Mouse (Mus musculus) intestine, postnatal 0 days (tissue): ENCODE data around the gene Ostm1. TPM values are rescaled to one million over a fixed set of nuclear protein-coding genes. Genes with fewer than 3 reads are reported as not detected.

Source experiments
- ATAC-seq: fragments of 200-750 bp; cut with Nextera tagmentation; 2 replicates; pipeline ENCODE4 v1.8.0; 2017; ENCODE audit warnings: mild to moderate bottlenecking, moderate TSS enrichment, moderate library complexity
- H3K27ac ChIP-seq: fragments of 300-500 bp; sonication (generic); 2 replicates; pipeline ENCODE4 v1.5.1; 2014; ENCODE audit warnings: mild to moderate bottlenecking, low read depth, low read length, moderate library complexity
- H3K27me3 ChIP-seq: fragments of 300-500 bp; sonication (generic); replicated peaks from 2 replicates; pipeline ENCODE4 v1.6.1; 2014; ENCODE audit warnings: low read length, mixed read lengths; ENCODE audit not compliant: control insufficient read depth, insufficient read depth
- H3K36me3 ChIP-seq: fragments of 300-500 bp; sonication (generic); 2 replicates; pipeline ENCODE4 v1.6.1; 2014; ENCODE audit warnings: mild to moderate bottlenecking, moderate library complexity; ENCODE audit not compliant: control insufficient read depth, insufficient read depth
- H3K4me1 ChIP-seq: fragments of 300-500 bp; sonication (generic); replicated peaks from 2 replicates; pipeline ENCODE4 v1.6.1; 2014; ENCODE audit warnings: antibody characterized with exemption, low read length, mixed read lengths; ENCODE audit not compliant: control insufficient read depth, insufficient read depth
- H3K4me2 ChIP-seq: fragments of 300-500 bp; sonication (generic); replicated peaks from 2 replicates; pipeline ENCODE4 v1.6.1; 2014; ENCODE audit warnings: low read depth, mild to moderate bottlenecking, moderate library complexity
- H3K4me3 ChIP-seq: fragments of 300-500 bp; sonication (generic); 2 replicates; pipeline ENCODE4 v1.5.1; 2014; ENCODE audit warnings: low read depth, low read length
- H3K9ac ChIP-seq: fragments of 300-500 bp; sonication (generic); 2 replicates; pipeline ENCODE4 v1.6.1; 2014; ENCODE audit warnings: mild to moderate bottlenecking, low read depth, low read length
- H3K9me3 ChIP-seq: fragments of 300-500 bp; sonication (generic); 2 replicates; pipeline ENCODE4 v1.6.1; 2016; ENCODE audit warnings: mixed run types; ENCODE audit not compliant: control insufficient read depth
- CTCF ChIP-seq: sonication (generic); IDR thresholded peaks from 2 replicates; pipeline ENCODE4 v1.5.1; 2016; ENCODE audit warnings: low read depth, mild to moderate bottlenecking, control low read depth, antibody characterized with exemption, moderate library complexity
- WGBS: fragments of 180-500 bp; shearing (Covaris S2); extraction: QIAGEN DNeasy Blood & Tissue Kit; methylation state at CpG from one replicate; pipeline ENCODE4 v1.1.7; 2014; 5-methylcytosine and 5-hydroxymethylcytosine counted together
- polyA plus RNA-seq: library from polyadenylated mRNA; unstranded; fragments of >200 nt; fragmentation: Nextera tagmentation; extraction: Ambion mirVana; gene quantifications from 2 replicates; pipeline ENCODE4 v1.2.1, GENCODE M21; 2015

Ostm1 gene
- polyA plus RNA-seq, 1 experiment from 2014 or later, result 25.4 TPM

GRCm38 (mm10) chr10:42734546-42735060 is 151.0 kb downstream of the Ostm1 start:
- Histone ChIP-seq H3K4me3 (no peak overlapping the region), H3K4me1 (no peaks in the 10 kb centered on the region), H3K27ac (no peak overlapping the region), H3K9ac (no peak overlapping the region), H3K27me3 (no peaks in the 10 kb centered on the region), H3K36me3 (no peaks in the 10 kb centered on the region), H3K4me2 (no peak overlapping the region), H3K9me3 (no peaks in the 10 kb centered on the region)
- no peak for ATAC-seq
- peak; percentile 80 for TF ChIP-seq CTCF
- WGBS, result 53% methylated on average over 5 of the region's 5 CpGs

GRCm38 (mm10) chr10:42751813-42752212 is 168.2 kb downstream of the Ostm1 start:
- 19% methylated on average over 10 of the region's 10 CpGs for WGBS
- no peak overlapping the region for H3K27ac ChIP-seq
- no peak for TF ChIP-seq CTCF
- no peaks in the 10 kb centered on the region for H3K4me1 ChIP-seq
- no peaks in the 10 kb centered on the region for H3K9me3 ChIP-seq
- peak; percentile 81 for ATAC-seq
- H3K27me3 ChIP-seq, result no peaks in the 10 kb centered on the region
- H3K4me2 ChIP-seq, result peak overlapping the region; percentile 39
- H3K9ac ChIP-seq, result no peak overlapping the region
- H3K36me3 ChIP-seq, result no peaks in the 10 kb centered on the region
- H3K4me3 ChIP-seq, result no peak overlapping the region

Other genes starting within 250 kb of the Ostm1 start
- 9.0 and 9.4 TPM in 2 replicates for gene Afg1l, start 105.3 kb upstream of the Ostm1 start, polyA plus RNA-seq
- 599 and 615 TPM in 2 replicates for gene Snx3, start 81.8 kb upstream of the Ostm1 start, polyA plus RNA-seq
- not detected in 2 replicates for gene Nr2e1, start 190 bp upstream of the Ostm1 start, polyA plus RNA-seq
- 17.2 and 22.3 TPM in 2 replicates for gene Sec63, start 177.7 kb downstream of the Ostm1 start, polyA plus RNA-seq